Mouse (Mus musculus): ENCODE results near the gene Cftr. TPM values are rescaled to one million over a fixed set of nuclear protein-coding genes. Genes with fewer than 3 reads are reported as not detected.

Cftr gene
- total and polyA plus RNA-seq, 2 experiments from 2014 or later: 0.04 TPM; not detected in 1

DNA sequence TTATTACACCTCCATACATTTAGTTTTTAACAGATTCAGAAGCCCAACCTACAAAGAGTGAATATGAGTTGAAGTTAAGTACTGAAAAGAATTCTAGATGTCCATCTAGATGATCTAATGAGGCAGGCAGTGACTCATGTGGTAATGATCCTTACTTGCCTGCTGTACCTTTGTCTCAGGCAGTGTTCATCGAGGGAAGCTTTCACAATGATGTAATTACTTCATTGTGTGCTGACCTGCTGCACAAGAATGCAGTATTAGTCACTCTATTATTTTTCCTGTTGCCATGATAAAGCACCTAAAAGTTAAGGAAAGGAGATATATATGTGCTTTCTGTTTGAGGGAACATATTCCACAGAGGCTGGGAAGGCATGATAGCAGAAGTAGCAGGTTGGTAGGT, 100.5 kb downstream of the Cftr start:
- Histone ChIP-seq H3K9me3 (replicated peaks; ENCODE audit: control insufficient read depth, low read length) (no peaks in the 10 kb centered on the region), H3K27me3 (ENCODE audit: control insufficient read depth, insufficient read depth, low read length) (no peaks in the 10 kb centered on the region), H3K4me1 (ENCODE audit: control insufficient read depth, insufficient read depth) (no peaks in the 10 kb centered on the region), H3K4me3 (ENCODE audit: low read depth, low read length) (no peak overlapping the region), H3K27ac (ENCODE audit: low read depth) (no peak overlapping the region), H3K4me2 (ENCODE audit: low read depth, low read length) (no peak overlapping the region), H3K36me3 (replicated peaks; ENCODE audit: control insufficient read depth, insufficient read depth, low read length) (no peaks in the 10 kb centered on the region), H3K9ac (replicated peaks; ENCODE audit: low read depth, low read length) (no peak overlapping the region)
- no peak; the same call in 1 of the 2 replicates for ATAC-seq (ENCODE audit: insufficient read depth, low read depth)
- DNase-seq (ENCODE audit: low spot score): no peak
- no peak for TF ChIP-seq EP300 (IDR thresholded peaks at IDR 0.05; ENCODE audit: low read depth)
- 18% methylated on average over 1 of the region's 1 CpGs for WGBS

DNA sequence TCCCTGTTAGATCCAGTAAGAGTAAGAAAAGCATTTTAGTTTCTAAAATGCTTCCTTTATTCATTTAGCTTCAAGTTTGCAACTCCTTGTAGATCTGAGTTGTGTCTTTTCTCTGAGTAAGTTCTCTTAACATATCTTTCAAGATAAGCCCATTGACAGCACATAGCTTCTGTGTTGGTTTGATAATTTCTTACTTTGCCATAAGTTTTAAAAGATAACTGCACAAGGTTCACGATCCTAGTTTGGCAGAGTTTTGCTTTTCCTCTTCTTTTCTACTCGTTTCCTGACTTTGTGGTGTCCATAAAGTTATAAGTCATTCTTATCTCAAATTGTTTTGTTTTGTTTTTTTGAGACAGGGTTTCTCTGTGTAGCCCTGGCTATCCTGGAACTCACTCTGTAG, 130.3 kb downstream of the Cftr start:
- no peak for TF ChIP-seq EP300 (IDR thresholded peaks at IDR 0.05; ENCODE audit: low read depth)
- TF ChIP-seq CTCF (IDR thresholded peaks at IDR 0.05; ENCODE audit: low read depth): no peak
- Histone ChIP-seq H3K27me3 (ENCODE audit: control insufficient read depth, insufficient read depth, low read length) (no peaks in the 10 kb centered on the region), H3K4me3 (ENCODE audit: low read depth, low read length) (no peak overlapping the region), H3K36me3 (replicated peaks; ENCODE audit: control insufficient read depth, insufficient read depth, low read length) (no peaks in the 10 kb centered on the region), H3K27ac (ENCODE audit: low read depth) (no peak overlapping the region), H3K9ac (replicated peaks; ENCODE audit: low read depth, low read length) (no peak overlapping the region), H3K4me1 (ENCODE audit: control insufficient read depth, insufficient read depth) (no peaks in the 10 kb centered on the region), H3K9me3 (replicated peaks; ENCODE audit: control insufficient read depth, low read length) (no peaks in the 10 kb centered on the region), H3K4me2 (ENCODE audit: low read depth, low read length) (no peak overlapping the region)
- 36% methylated on average over 2 of the region's 2 CpGs for WGBS
- ATAC-seq (ENCODE audit: insufficient read depth, low read depth): no peak
- DNase-seq (ENCODE audit: low spot score): no peak

DNA sequence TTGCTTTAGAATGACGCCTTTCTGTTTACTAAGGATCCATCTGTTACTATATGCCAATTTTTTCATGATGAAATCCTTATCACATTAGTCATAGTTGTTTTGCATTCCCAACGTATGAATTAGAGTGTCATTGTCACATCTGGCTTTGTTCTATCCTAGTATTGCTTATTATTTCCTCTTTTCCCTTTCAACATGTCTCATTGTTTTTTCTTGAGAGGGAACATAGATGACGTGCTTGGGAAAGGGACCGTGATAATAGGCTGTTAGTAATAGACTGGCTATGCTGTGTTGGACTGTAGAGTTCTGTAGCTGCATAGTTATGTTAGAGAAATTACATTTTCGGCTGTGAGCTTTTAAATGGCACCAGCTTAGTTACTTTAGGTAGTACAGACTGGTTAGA, 131.6 kb downstream of the Cftr start:
- TF ChIP-seq CTCF (IDR thresholded peaks at IDR 0.05; ENCODE audit: low read depth) (no peak), EP300 (IDR thresholded peaks at IDR 0.05; ENCODE audit: low read depth) (no peak)
- H3K4me3 ChIP-seq (ENCODE audit: low read depth, low read length): no peak overlapping the region
- no peak overlapping the region for H3K27ac ChIP-seq (ENCODE audit: low read depth)
- H3K9ac ChIP-seq (replicated peaks; ENCODE audit: low read depth, low read length): no peak overlapping the region
- no peaks in the 10 kb centered on the region for H3K36me3 ChIP-seq (replicated peaks; ENCODE audit: control insufficient read depth, insufficient read depth, low read length)
- no peak for DNase-seq (ENCODE audit: low spot score)
- no peaks in the 10 kb centered on the region for H3K27me3 ChIP-seq (ENCODE audit: control insufficient read depth, insufficient read depth, low read length)
- ATAC-seq (ENCODE audit: insufficient read depth, low read depth): no peak
- H3K4me2 ChIP-seq (ENCODE audit: low read depth, low read length): no peak overlapping the region
- no peaks in the 10 kb centered on the region for H3K9me3 ChIP-seq (replicated peaks; ENCODE audit: control insufficient read depth, low read length)
- WGBS: 48% methylated on average over 5 of the region's 5 CpGs
- no peaks in the 10 kb centered on the region for H3K4me1 ChIP-seq (ENCODE audit: control insufficient read depth, insufficient read depth)

DNA sequence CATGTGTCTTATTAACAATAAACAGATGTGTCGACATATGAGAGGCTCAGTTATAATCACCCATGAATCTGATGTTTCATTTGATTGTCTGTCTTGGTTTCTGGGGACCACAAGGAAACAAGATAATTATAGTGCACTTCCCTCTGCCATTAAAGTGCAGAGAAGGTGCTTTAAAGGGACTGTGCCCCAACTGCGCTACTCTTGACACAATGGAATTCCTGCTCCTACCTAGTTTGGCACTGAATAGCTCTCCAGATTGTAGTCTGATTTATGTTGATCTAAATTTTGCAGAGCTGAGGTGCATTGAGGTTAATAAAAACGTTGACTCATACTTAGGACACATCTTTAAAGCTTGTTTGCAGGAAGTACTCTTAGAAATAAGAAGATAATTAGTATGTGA, 132.7 kb downstream of the Cftr start:
- Histone ChIP-seq H3K27me3 (ENCODE audit: control insufficient read depth, insufficient read depth, low read length) (no peaks in the 10 kb centered on the region), H3K4me2 (ENCODE audit: low read depth, low read length) (no peak overlapping the region), H3K9ac (replicated peaks; ENCODE audit: low read depth, low read length) (no peak overlapping the region), H3K36me3 (replicated peaks; ENCODE audit: control insufficient read depth, insufficient read depth, low read length) (no peaks in the 10 kb centered on the region), H3K4me3 (ENCODE audit: low read depth, low read length) (no peak overlapping the region), H3K9me3 (replicated peaks; ENCODE audit: control insufficient read depth, low read length) (no peaks in the 10 kb centered on the region), H3K4me1 (ENCODE audit: control insufficient read depth, insufficient read depth) (no peaks in the 10 kb centered on the region), H3K27ac (ENCODE audit: low read depth) (no peak overlapping the region)
- TF ChIP-seq EP300 (IDR thresholded peaks at IDR 0.05; ENCODE audit: low read depth) (no peak), CTCF (IDR thresholded peaks at IDR 0.05; ENCODE audit: low read depth) (no peak)
- WGBS: 54% methylated on average over 3 of the region's 3 CpGs
- ATAC-seq (ENCODE audit: insufficient read depth, low read depth) (no peak), DNase-seq (ENCODE audit: low spot score) (no peak)

DNA sequence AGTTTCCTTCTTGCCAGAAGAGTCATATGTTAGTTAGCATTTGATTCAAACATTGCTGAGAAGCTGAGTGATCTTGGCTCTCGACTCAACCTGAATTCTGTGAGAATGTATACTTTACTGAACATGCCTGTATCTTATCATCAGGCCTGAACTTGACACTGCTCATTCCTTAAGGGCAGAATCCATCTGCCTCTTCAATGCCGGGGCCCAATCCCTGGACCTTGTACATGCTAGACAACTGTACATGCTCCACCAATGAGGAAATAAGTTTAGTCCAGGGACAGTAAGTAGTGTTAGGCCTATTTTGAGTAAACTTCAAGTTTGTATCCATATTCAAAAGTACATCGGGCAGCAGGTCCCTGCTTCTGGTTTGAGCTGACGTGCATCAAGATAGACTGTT, 134.6 kb downstream of the Cftr start:
- no peak for TF ChIP-seq CTCF (IDR thresholded peaks at IDR 0.05; ENCODE audit: low read depth)
- TF ChIP-seq EP300 (IDR thresholded peaks at IDR 0.05; ENCODE audit: low read depth): no peak
- no peaks in the 10 kb centered on the region for H3K9me3 ChIP-seq (replicated peaks; ENCODE audit: control insufficient read depth, low read length)

DNA sequence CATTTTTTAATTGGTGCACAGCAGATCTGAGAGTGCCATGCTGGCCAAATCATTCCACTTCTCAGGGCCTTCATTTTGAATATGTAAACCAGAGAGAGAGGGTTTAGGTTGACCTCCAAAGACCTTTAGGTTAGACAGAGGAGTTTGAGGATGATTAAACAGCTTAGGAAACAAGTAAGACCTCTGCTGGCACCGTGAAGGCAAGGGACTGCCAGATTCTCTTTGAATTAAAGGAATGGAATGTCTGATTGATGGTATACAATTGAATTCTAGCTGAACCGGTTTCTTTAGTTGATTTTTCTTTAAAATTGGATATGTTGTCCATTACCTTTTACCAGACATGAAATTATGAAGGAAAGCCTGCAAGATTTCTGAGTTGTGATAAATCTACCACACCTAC, 140.5 kb downstream of the Cftr start:
- TF ChIP-seq EP300 (IDR thresholded peaks at IDR 0.05; ENCODE audit: low read depth) (no peak), CTCF (IDR thresholded peaks at IDR 0.05; ENCODE audit: low read depth) (no peak)
- Histone ChIP-seq H3K9me3 (replicated peaks; ENCODE audit: control insufficient read depth, low read length) (no peaks in the 10 kb centered on the region), H3K27ac (ENCODE audit: low read depth) (no peak overlapping the region), H3K4me1 (ENCODE audit: control insufficient read depth, insufficient read depth) (no peaks in the 10 kb centered on the region), H3K27me3 (ENCODE audit: control insufficient read depth, insufficient read depth, low read length) (no peaks in the 10 kb centered on the region), H3K9ac (replicated peaks; ENCODE audit: low read depth, low read length) (no peak overlapping the region), H3K4me3 (ENCODE audit: low read depth, low read length) (no peak overlapping the region), H3K4me2 (ENCODE audit: low read depth, low read length) (no peak overlapping the region), H3K36me3 (replicated peaks; ENCODE audit: control insufficient read depth, insufficient read depth, low read length) (no peaks in the 10 kb centered on the region)
- DNase-seq (ENCODE audit: low spot score) (no peak), ATAC-seq (ENCODE audit: insufficient read depth, low read depth) (no peak)
- WGBS: 38% methylated on average over 2 of the region's 2 CpGs

More for the DNA sequence above, 134.6 kb downstream of the Cftr start:
- Histone ChIP-seq H3K4me3 (ENCODE audit: low read depth, low read length) (no peak overlapping the region), H3K4me2 (ENCODE audit: low read depth, low read length) (no peak overlapping the region), H3K36me3 (replicated peaks; ENCODE audit: control insufficient read depth, insufficient read depth, low read length) (no peaks in the 10 kb centered on the region), H3K9ac (replicated peaks; ENCODE audit: low read depth, low read length) (no peak overlapping the region), H3K27me3 (ENCODE audit: control insufficient read depth, insufficient read depth, low read length) (no peaks in the 10 kb centered on the region), H3K27ac (ENCODE audit: low read depth) (no peak overlapping the region), H3K4me1 (ENCODE audit: control insufficient read depth, insufficient read depth) (no peaks in the 10 kb centered on the region)
- ATAC-seq (ENCODE audit: insufficient read depth, low read depth) (no peak), DNase-seq (ENCODE audit: low spot score) (no peak)
- WGBS: 70% methylated on average over 4 of the region's 4 CpGs

Data from heart, postnatal 0 days (tissue).